ENCODE assay signal across 8 mouse cellular contexts in genomic region chr19:24174896-24175295, GRCm38 (mm10). TPM values are rescaled to one million over a fixed set of nuclear protein-coding genes. Genes with fewer than 3 reads are reported as not detected.
A peak's percentile ranks its signal among the peaks of the same experiment; 100 is the strongest.
DNase-seq lines count a peak whose midpoint lies in the region; ATAC-seq and TF ChIP-seq lines count a peak whose summit lies in the region.

No protein-coding gene starts in this region.

- H3K27ac ChIP-seq in layer of hippocampus, adult 2 months: peak overlapping the region; percentile 89
- no peak overlapping the region for H3K27ac ChIP-seq in bone marrow macrophage, adult 2 months (ENCODE audit: insufficient read depth, low read depth, low read length)
- no peak overlapping the region for H3K27ac ChIP-seq in kidney, embryonic 14.5 days (ENCODE audit: low read depth, low read length)

- ATAC-seq in kidney, embryonic 14.5 days (ENCODE audit: low FRiP score, low TSS enrichment): no peak

- DNase-seq in layer of hippocampus, adult 2 months (ENCODE audit: low spot score in 2 of 2): no peak
- DNase-seq in layer of hippocampus, adult 9-11 months: no peak
- peak; percentile 47 for DNase-seq in heart, adult 8-10 months (ENCODE audit: low spot score)
- DNase-seq in lung, postnatal 10 days: peak; percentile 64
- no peak for DNase-seq in frontal cortex, postnatal 25 days (ENCODE audit: low spot score in 2 of 2)
- no peak for DNase-seq in natural killer cell, adult 2 months (ENCODE audit: low spot score in 2 of 2)

- TF ChIP-seq POLR2A in bone marrow macrophage, adult 2 months (IDR thresholded peaks at IDR 0.05; ENCODE audit: borderline replicate concordance, low read depth, low read length): no peak

- TF ChIP-seq CTCF in layer of hippocampus, adult 2 months (conservative IDR thresholded peaks at IDR 0.05): no peak
- no peak for TF ChIP-seq CTCF in bone marrow macrophage, adult 2 months (IDR thresholded peaks at IDR 0.05; ENCODE audit: low read depth, low read length)

- no peaks in the 10 kb centered on the region for H3K27me3 ChIP-seq in kidney, embryonic 14.5 days (ENCODE audit: control insufficient read depth, insufficient read depth, low read length)

- H3K4me3 ChIP-seq in layer of hippocampus, adult 2 months: peak overlapping the region; percentile 60
- H3K4me3 ChIP-seq in bone marrow macrophage, adult 2 months (ENCODE audit: insufficient read depth, low read length): peak overlapping the region; percentile 88
- peak overlapping the region; percentile 83 for H3K4me3 ChIP-seq in kidney, embryonic 14.5 days (ENCODE audit: low read length)

- no peaks in the 10 kb centered on the region for H3K36me3 ChIP-seq in kidney, embryonic 14.5 days (ENCODE audit: control insufficient read depth, insufficient read depth, low read length)

- 4% methylated on average over 13 of the region's 13 CpGs for WGBS in kidney, embryonic 14.5 days

- no peak overlapping the region for H3K9ac ChIP-seq in kidney, embryonic 14.5 days (ENCODE audit: low read depth, low read length)

- H3K4me2 ChIP-seq in kidney, embryonic 14.5 days (replicated peaks; ENCODE audit: low read depth, low read length): peak overlapping the region; percentile 78

- H3K4me1 ChIP-seq in bone marrow macrophage, adult 2 months (ENCODE audit: control insufficient read depth, insufficient read depth, low read length): peaks cover 27% of the 10 kb centered on the region
- no peaks in the 10 kb centered on the region; the same call in 1 of the 2 replicates for H3K4me1 ChIP-seq in kidney, embryonic 14.5 days (ENCODE audit: control insufficient read depth, insufficient read depth, low read length)

- H3K9me3 ChIP-seq in kidney, embryonic 14.5 days (ENCODE audit: control insufficient read depth, low read length): no peaks in the 10 kb centered on the region

RNA-seq across cellular contexts. Expression of gene Tjp2, which starts 49.9 kb away (rescaled TPM):
- 10 to 100 TPM; 17.6 to 20.3 TPM for total RNA-seq in layer of hippocampus, adult 2 months (2021)
- 6.0 and 6.5 TPM in 2 replicates for polyA plus RNA-seq in bone marrow macrophage, adult 2 months (2012; ENCODE audit: insufficient read depth, insufficient read length, missing spikeins)
- 10 to 100 TPM; 15.8 to 17.4 (median 17.0) TPM for total RNA-seq in heart, adult 8-10 months (2022)
- 18.3 and 34.9 TPM in 2 replicates for polyA plus RNA-seq in kidney, embryonic 14.5 days (2014; fragmentation: Nextera tagmentation; extraction: Ambion mirVana)

Comparison
In these comparisons a context has a peak if more than half of its experiments do, and no peak if none do; other contexts are left out.
1. DNase-seq: peak in heart, adult 8-10 months (single experiment) and lung, postnatal 10 days (single experiment); none in layer of hippocampus, adult 2 months (0 of 2), layer of hippocampus, adult 9-11 months (single experiment), frontal cortex, postnatal 25 days (0 of 2) and natural killer cell, adult 2 months (0 of 2).
2. Peak in every context shown above with its lines, with median percentiles within 50 percentile points of each other: H3K4me3 ChIP-seq.